In the genomic region with DNA sequence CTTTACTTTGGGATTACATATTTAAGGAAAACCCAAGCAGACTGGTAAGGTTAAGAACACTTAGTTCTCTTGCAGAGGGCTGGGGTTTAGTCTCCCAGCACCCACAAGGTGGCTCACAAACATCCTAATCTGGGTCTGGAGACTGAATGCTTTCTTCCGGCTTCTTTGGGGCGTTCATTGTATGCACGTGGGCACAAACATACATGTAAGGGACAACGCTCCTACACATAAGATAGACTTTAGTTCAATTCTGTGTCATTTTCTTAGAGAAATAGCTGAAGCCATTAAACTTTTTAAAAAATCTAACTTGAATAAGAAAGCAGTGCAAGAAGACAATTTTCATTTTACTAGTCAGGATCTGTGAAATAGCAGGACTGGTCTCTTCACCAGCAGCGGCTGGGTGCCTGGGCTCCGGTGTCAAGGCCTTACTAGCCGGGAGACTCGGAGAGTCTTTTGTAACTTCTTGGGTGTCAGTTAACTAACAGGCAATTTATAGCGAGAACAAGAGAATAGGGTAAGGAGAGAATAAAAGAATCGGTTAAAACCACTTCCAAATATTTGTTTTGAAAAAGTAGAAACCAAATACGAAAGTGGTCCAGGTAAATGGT, we compare ENCODE assay signal across 9 mouse cellular contexts. TPM values are rescaled to one million over a fixed set of nuclear protein-coding genes. Genes with fewer than 3 reads are reported as not detected.
DNase-seq lines count a peak whose midpoint lies in the region; TF ChIP-seq lines count a peak whose summit lies in the region.
"Had no signal": no experiment of that assay in that cellular context is flagged by ENCODE, and none has a peak within 500 bp of the region (broad histone marks: within the 10 kb centered on the region; RNA-seq: fewer than 3 reads in every experiment).

No protein-coding gene starts in this region.

- H3K79me2 ChIP-seq in C2C12 (ENCODE audit: control insufficient read depth, insufficient read depth), result peaks cover 82% of the 10 kb centered on the region

- peaks cover 23% of the 10 kb centered on the region for H3K4me1 ChIP-seq in midbrain, embryonic 10.5 days

- H3K4me3 ChIP-seq in C2C12 (ENCODE audit: insufficient read depth, poor library complexity, severe bottlenecking), result peak overlapping the region; percentile 67
- H3K4me3 ChIP-seq in midbrain, embryonic 10.5 days, result peak overlapping the region; percentile 86

- H3K36me3 ChIP-seq in C2C12 (ENCODE audit: control insufficient read depth, insufficient read depth), result peaks cover 28% of the 10 kb centered on the region
- H3K36me3 ChIP-seq in midbrain, embryonic 10.5 days, result peaks cover 34% of the 10 kb centered on the region

- peaks cover 67% of the 10 kb centered on the region for H3K79me3 ChIP-seq in C2C12 (ENCODE audit: low read depth)

- WGBS in midbrain, embryonic 10.5 days, result 2% methylated on average over 11 of the region's 11 CpGs

- no peaks in the 10 kb centered on the region for H3K9me3 ChIP-seq in midbrain, embryonic 10.5 days (replicated peaks)

- H3K27me3 ChIP-seq in C2C12 (ENCODE audit: control insufficient read depth, insufficient read depth, insufficient read length), result no peaks in the 10 kb centered on the region
- H3K27me3 ChIP-seq in midbrain, embryonic 10.5 days (ENCODE audit: low read depth, poor library complexity, severe bottlenecking), result no peaks in the 10 kb centered on the region
- H3K27me3 ChIP-seq: Patski had no signal

- peak overlapping the region; percentile 99 for H3K27ac ChIP-seq in midbrain, embryonic 10.5 days (replicated peaks)

- TF ChIP-seq CTCF in C2C12 (IDR thresholded peaks at IDR 0.05; ENCODE audit: control insufficient read depth, insufficient read depth, insufficient read length), result no peak

- peak; percentile 34 for DNase-seq in cerebellum, adult 9-10 months
- no peak for DNase-seq in cerebellum, postnatal 25 days
- DNase-seq in embryo, embryonic 10 days (ENCODE audit: low spot score), result peak; percentile 42
- DNase-seq in hindlimb bud, embryonic 11.5 days (ENCODE audit: extremely low spot score, low read depth, low spot score), result peak; percentile 8
- no peak for DNase-seq in midbrain, embryonic 10.5 days (ENCODE audit: low spot score)
- peak; percentile 7 for DNase-seq in yolk sac, embryonic 10.5 days (ENCODE audit: low spot score)
- DNase-seq in left cerebral cortex, adult 8-10 months (ENCODE audit: low spot score in 2 of 2), result no peak

- peak overlapping the region; percentile 69 for H3ac ChIP-seq in C2C12 (ENCODE audit: control insufficient read depth, insufficient read length, low read depth)

TF ChIP-seq in C2C12, 6 proteins besides CTCF, POLR2A, EP300 and RAD21:
- TF ChIP-seq CEBPB (IDR thresholded peaks at IDR 0.05; ENCODE audit: low read depth), result no peak
- TF ChIP-seq MAX (IDR thresholded peaks at IDR 0.05), result peak; percentile 40

RNA-seq across cellular contexts. Expression of a gene that starts 0.7 kb away (rescaled TPM):
- polyA plus RNA-seq in C2C12 (2012; fragmentation: generic; extraction: Trizol), result 131 TPM
- polyA plus RNA-seq in midbrain, embryonic 10.5 days (2016; fragmentation: Nextera tagmentation; extraction: Ambion mirVana), result 145 and 162 TPM in 2 replicates
- total RNA-seq in left cerebral cortex, adult 8-10 months (2022), result 10 to 100 TPM; 50.3 to 59.8 (median 55.9) TPM

RNA-seq across cellular contexts. Expression of a gene that starts 1.2 kb away (rescaled TPM):
- polyA plus RNA-seq in C2C12 (2012; fragmentation: generic; extraction: Trizol), result 53.5 TPM
- 109 and 119 TPM in 2 replicates for polyA plus RNA-seq in midbrain, embryonic 10.5 days (2016; fragmentation: Nextera tagmentation; extraction: Ambion mirVana)
- total RNA-seq in left cerebral cortex, adult 8-10 months (2022), result 100 to 1,000 TPM; 216 to 228 (median 219) TPM

RNA-seq across cellular contexts. Expression of a gene that starts 27.3 kb away (rescaled TPM):
- polyA plus RNA-seq in C2C12 (2012; fragmentation: generic; extraction: Trizol), result 0.16 TPM
- 4.0 and 4.9 TPM in 2 replicates for polyA plus RNA-seq in midbrain, embryonic 10.5 days (2016; fragmentation: Nextera tagmentation; extraction: Ambion mirVana)
- 1 to 10 TPM; 6.8 to 9.5 (median 8.1) TPM for total RNA-seq in left cerebral cortex, adult 8-10 months (2022)

RNA-seq across cellular contexts. Expression of a gene that starts 42.5 kb away (rescaled TPM):
- 12.2 TPM for polyA plus RNA-seq in C2C12 (2012; fragmentation: generic; extraction: Trizol)
- 38.3 and 39.0 TPM in 2 replicates for polyA plus RNA-seq in midbrain, embryonic 10.5 days (2016; fragmentation: Nextera tagmentation; extraction: Ambion mirVana)
- total RNA-seq in left cerebral cortex, adult 8-10 months (2022), result 10 to 100 TPM; 17.7 to 27.2 (median 21.5) TPM

RNA-seq across cellular contexts. Expression of a gene that starts 48.5 kb away (rescaled TPM):
- polyA plus RNA-seq in C2C12 (2012; fragmentation: generic; extraction: Trizol), result 15.1 TPM
- 41.4 and 43.3 TPM in 2 replicates for polyA plus RNA-seq in midbrain, embryonic 10.5 days (2016; fragmentation: Nextera tagmentation; extraction: Ambion mirVana)
- total RNA-seq in left cerebral cortex, adult 8-10 months (2022), result 10 to 100 TPM; 72.6 to 76.5 (median 74.7) TPM

Comparison
In these comparisons a context has a peak if more than half of its experiments do, and no peak if none do; other contexts are left out.
1. DNase-seq: peak in cerebellum, adult 9-10 months (single experiment), embryo, embryonic 10 days (single experiment), hindlimb bud, embryonic 11.5 days (single experiment) and yolk sac, embryonic 10.5 days (single experiment); none in cerebellum, postnatal 25 days (0 of 2), midbrain, embryonic 10.5 days (single experiment) and left cerebral cortex, adult 8-10 months (0 of 2).